Mouse (Mus musculus) lung, postnatal 25 days (tissue): ENCODE measurements around the gene Tmem267.
A peak's percentile ranks its signal among the peaks of the same experiment; 100 is the strongest.
"Not testable (repeated sequence)": the region's sequence is repeated elsewhere in the genome, so short reads cannot be mapped to it uniquely, and the experiment has no call there.

Experiments used
- DNase-seq: peaks from one replicate; pipeline ENCODE4 v3.0.0; 2022; ENCODE audit warnings: low spot score

Tmem267 gene

GRCm38 (mm10) chr13:119487880-119488580, at the start of gene Tmem267, which contains the start of gene 3110070M22Rik:
Gene Tmem267 (plus strand): TSS chr13:119488039.
Gene 3110070M22Rik (minus strand): TSS chr13:119488383.
- DNase-seq, result peak; percentile 74

- no peak for DNase-seq
Observed at GRCm38 (mm10) chr13:119442244-119442643, 45.6 kb upstream of the Tmem267 start.

- DNase-seq, result no peak
Observed at GRCm38 (mm10) chr13:119453563-119453962, 34.3 kb upstream of the Tmem267 start.

- DNase-seq, result no peak
Observed at GRCm38 (mm10) chr13:119455082-119455481, 32.8 kb upstream of the Tmem267 start.

GRCm38 (mm10) chr13:119456342-119456741, 31.5 kb upstream of the Tmem267 start:
- DNase-seq, result no peak

GRCm38 (mm10) chr13:119461900-119462595, 25.8 kb upstream of the Tmem267 start:
- no peak for DNase-seq

GRCm38 (mm10) chr13:119462596-119463560, 25.0 kb upstream of the Tmem267 start, which contains the start of gene 4833420G17Rik:
Gene 4833420G17Rik (plus strand): TSS chr13:119462768.
- DNase-seq, result peak; percentile 94

- no peak for DNase-seq
Observed at GRCm38 (mm10) chr13:119476631-119477030, 11.2 kb upstream of the Tmem267 start.

GRCm38 (mm10) chr13:119477789-119478188, 10.1 kb upstream of the Tmem267 start:
- no peak for DNase-seq

GRCm38 (mm10) chr13:119487354-119487753, 485 bp upstream of the Tmem267 start:
- DNase-seq, result no peak

- not testable (repeated sequence) for DNase-seq
Observed at GRCm38 (mm10) chr13:119492083-119492482, 4.2 kb downstream of the Tmem267 start.

- DNase-seq, result not testable (repeated sequence)
Observed at GRCm38 (mm10) chr13:119494938-119495337, 7.1 kb downstream of the Tmem267 start.

- DNase-seq, result not testable (repeated sequence)
Observed at GRCm38 (mm10) chr13:119596321-119597211, 108.7 kb downstream of the Tmem267 start.

GRCm38 (mm10) chr13:119598466-119598865, 110.6 kb downstream of the Tmem267 start:
- DNase-seq, result not testable (repeated sequence)

- not testable (repeated sequence) for DNase-seq
Observed at GRCm38 (mm10) chr13:119599066-119599465, 111.2 kb downstream of the Tmem267 start.

- DNase-seq, result not testable (repeated sequence)
Observed at GRCm38 (mm10) chr13:119599498-119599897, 111.7 kb downstream of the Tmem267 start.

GRCm38 (mm10) chr13:119600166-119600565, 112.3 kb downstream of the Tmem267 start:
- DNase-seq, result peak; percentile 35

- DNase-seq, result not testable (repeated sequence)
Observed at GRCm38 (mm10) chr13:119602688-119603331, 115.0 kb downstream of the Tmem267 start.

GRCm38 (mm10) chr13:119603890-119604289, 116.1 kb downstream of the Tmem267 start:
- DNase-seq, result not testable (repeated sequence)

- not testable (repeated sequence) for DNase-seq
Observed at GRCm38 (mm10) chr13:119604322-119604721, 116.5 kb downstream of the Tmem267 start.
